Mouse (Mus musculus) embryonic fibroblast, embryonic 13.5 days (primary cell): ENCODE measurements around the gene Ube2e2.
"Not testable (repeated sequence)": the region's sequence is repeated elsewhere in the genome, so short reads cannot be mapped to it uniquely, and the experiment has no call there.

ENCODE experiments used
- CTCF ChIP-seq: IDR thresholded peaks from 2 replicates; pipeline ENCODE4 v1.5.1; 2011; ENCODE audit warnings: mild to moderate bottlenecking, control low read depth, low read length, moderate library complexity, borderline replicate concordance; ENCODE audit not compliant: insufficient read depth
- POLR2A ChIP-seq: IDR thresholded peaks from 2 replicates; pipeline ENCODE4 v1.6.1; 2011; ENCODE audit warnings: low read depth, mild to moderate bottlenecking, control low read depth, low read length, moderate library complexity

GRCm38 (mm10) chr14:18696418-18696817, 197.6 kb downstream of the Ube2e2 start:
- TF ChIP-seq CTCF, POLR2A: not testable (repeated sequence)
